Mouse (Mus musculus): ENCODE measurements at regions not wholly inside any gene's neighbourhood (a gene's known extent, or its start where the extent isn't known, plus 50 kb on each side); places are given as distances from the start of the nearest gene placed in this dataset.

GRCm38 (mm10) chr16:93109683-93110407, 283.9 kb upstream of the Runx1 start:
- no peak overlapping the region for H3K4me3 ChIP-seq (ENCODE audit: low read depth, low read length)
- H3K4me2 ChIP-seq (ENCODE audit: low read depth, low read length, poor library complexity, severe bottlenecking) = no peak overlapping the region
- no peak overlapping the region for H3K9ac ChIP-seq (replicated peaks; ENCODE audit: low read length, poor library complexity, severe bottlenecking)
- H3K9me3 ChIP-seq (ENCODE audit: low read length) = no peaks in the 10 kb centered on the region
- H3K4me1 ChIP-seq (ENCODE audit: insufficient read depth, low read length) = no peaks in the 10 kb centered on the region
- no peak for ATAC-seq (ENCODE audit: low FRiP score)
- no peaks in the 10 kb centered on the region for H3K27me3 ChIP-seq (ENCODE audit: insufficient read depth, low read length)
- H3K36me3 ChIP-seq (ENCODE audit: insufficient read depth, low read length) = no peaks in the 10 kb centered on the region
- H3K27ac ChIP-seq (ENCODE audit: low read depth, low read length) = no peak overlapping the region
- TF ChIP-seq CTCF (IDR thresholded peaks at IDR 0.05) = no peak
- WGBS = 89% methylated on average over 12 of the region's 12 CpGs
- no peak for DNase-seq (ENCODE audit: low spot score)

GRCm38 (mm10) chr16:93107524-93107845, 281.5 kb upstream of the Runx1 start:
- H3K9me3 ChIP-seq (ENCODE audit: low read length) = no peaks in the 10 kb centered on the region
- 82% methylated on average over 5 of the region's 5 CpGs for WGBS

GRCm38 (mm10) chr16:93106811-93107523, 281.0 kb upstream of the Runx1 start:
- Histone ChIP-seq H3K27ac (ENCODE audit: low read depth, low read length) (no peak overlapping the region), H3K9me3 (ENCODE audit: low read length) (no peaks in the 10 kb centered on the region), H3K4me2 (ENCODE audit: low read depth, low read length, poor library complexity, severe bottlenecking) (no peak overlapping the region), H3K4me1 (ENCODE audit: insufficient read depth, low read length) (no peaks in the 10 kb centered on the region), H3K9ac (replicated peaks; ENCODE audit: low read length, poor library complexity, severe bottlenecking) (no peak overlapping the region), H3K36me3 (ENCODE audit: insufficient read depth, low read length) (no peaks in the 10 kb centered on the region), H3K27me3 (ENCODE audit: insufficient read depth, low read length) (no peaks in the 10 kb centered on the region), H3K4me3 (ENCODE audit: low read depth, low read length) (no peak overlapping the region)
- 80% methylated on average over 13 of the region's 13 CpGs for WGBS
- no peak for ATAC-seq (ENCODE audit: low FRiP score)
- DNase-seq (ENCODE audit: low spot score) = no peak
- TF ChIP-seq CTCF (IDR thresholded peaks at IDR 0.05) = no peak

More at GRCm38 (mm10) chr16:93107524-93107845, 281.5 kb upstream of the Runx1 start:
- no peak overlapping the region for H3K9ac ChIP-seq (replicated peaks; ENCODE audit: low read length, poor library complexity, severe bottlenecking)
- TF ChIP-seq CTCF (IDR thresholded peaks at IDR 0.05) = no peak
- no peaks in the 10 kb centered on the region for H3K27me3 ChIP-seq (ENCODE audit: insufficient read depth, low read length)
- H3K4me3 ChIP-seq (ENCODE audit: low read depth, low read length) = no peak overlapping the region
- H3K27ac ChIP-seq (ENCODE audit: low read depth, low read length) = no peak overlapping the region
- no peaks in the 10 kb centered on the region for H3K36me3 ChIP-seq (ENCODE audit: insufficient read depth, low read length)
- no peak overlapping the region for H3K4me2 ChIP-seq (ENCODE audit: low read depth, low read length, poor library complexity, severe bottlenecking)
- DNase-seq (ENCODE audit: low spot score) (no peak), ATAC-seq (ENCODE audit: low FRiP score) (no peak)
- no peaks in the 10 kb centered on the region for H3K4me1 ChIP-seq (ENCODE audit: insufficient read depth, low read length)

- Histone ChIP-seq H3K4me1 (ENCODE audit: insufficient read depth, low read length) (no peaks in the 10 kb centered on the region), H3K4me3 (ENCODE audit: low read depth, low read length) (no peak overlapping the region), H3K27ac (ENCODE audit: low read depth, low read length) (no peak overlapping the region), H3K36me3 (ENCODE audit: insufficient read depth, low read length) (no peaks in the 10 kb centered on the region), H3K9ac (replicated peaks; ENCODE audit: low read length, poor library complexity, severe bottlenecking) (no peak overlapping the region), H3K9me3 (ENCODE audit: low read length) (no peaks in the 10 kb centered on the region), H3K27me3 (ENCODE audit: insufficient read depth, low read length) (no peaks in the 10 kb centered on the region), H3K4me2 (ENCODE audit: low read depth, low read length, poor library complexity, severe bottlenecking) (no peak overlapping the region)
- ATAC-seq (ENCODE audit: low FRiP score) (no peak), DNase-seq (ENCODE audit: low spot score) (no peak)
- WGBS = 38% methylated on average over 3 of the region's 3 CpGs
- TF ChIP-seq CTCF (IDR thresholded peaks at IDR 0.05) = no peak
Observed at GRCm38 (mm10) chr16:93102174-93102573, 276.2 kb upstream of the Runx1 start.

GRCm38 (mm10) chr16:93098057-93098456, 272.1 kb upstream of the Runx1 start:
- Histone ChIP-seq H3K9me3 (ENCODE audit: low read length) (no peaks in the 10 kb centered on the region), H3K9ac (replicated peaks; ENCODE audit: low read length, poor library complexity, severe bottlenecking) (no peak overlapping the region), H3K36me3 (ENCODE audit: insufficient read depth, low read length) (no peaks in the 10 kb centered on the region), H3K4me2 (ENCODE audit: low read depth, low read length, poor library complexity, severe bottlenecking) (no peak overlapping the region), H3K27me3 (ENCODE audit: insufficient read depth, low read length) (no peaks in the 10 kb centered on the region), H3K4me3 (ENCODE audit: low read depth, low read length) (no peak overlapping the region), H3K27ac (ENCODE audit: low read depth, low read length) (no peak overlapping the region), H3K4me1 (ENCODE audit: insufficient read depth, low read length) (no peaks in the 10 kb centered on the region)
- ATAC-seq (ENCODE audit: low FRiP score) (no peak), DNase-seq (ENCODE audit: low spot score) (no peak)
- no peak for TF ChIP-seq CTCF (IDR thresholded peaks at IDR 0.05)
- 78% methylated on average over 8 of the region's 8 CpGs for WGBS

GRCm38 (mm10) chr16:93096175-93096574, 270.2 kb upstream of the Runx1 start:
- no peak overlapping the region for H3K4me2 ChIP-seq (ENCODE audit: low read depth, low read length, poor library complexity, severe bottlenecking)
- H3K27ac ChIP-seq (ENCODE audit: low read depth, low read length) = no peak overlapping the region
- WGBS = 82% methylated on average over 5 of the region's 5 CpGs
- ATAC-seq (ENCODE audit: low FRiP score) = no peak
- no peak overlapping the region for H3K9ac ChIP-seq (replicated peaks; ENCODE audit: low read length, poor library complexity, severe bottlenecking)
- DNase-seq (ENCODE audit: low spot score) = no peak
- no peaks in the 10 kb centered on the region for H3K9me3 ChIP-seq (ENCODE audit: low read length)
- no peak for TF ChIP-seq CTCF (IDR thresholded peaks at IDR 0.05)
- no peak overlapping the region for H3K4me3 ChIP-seq (ENCODE audit: low read depth, low read length)
- H3K36me3 ChIP-seq (ENCODE audit: insufficient read depth, low read length) = no peaks in the 10 kb centered on the region
- H3K4me1 ChIP-seq (ENCODE audit: insufficient read depth, low read length) = no peaks in the 10 kb centered on the region
- H3K27me3 ChIP-seq (ENCODE audit: insufficient read depth, low read length) = no peaks in the 10 kb centered on the region
